Mouse (Mus musculus): ENCODE results near the gene Asrgl1.

DNA sequence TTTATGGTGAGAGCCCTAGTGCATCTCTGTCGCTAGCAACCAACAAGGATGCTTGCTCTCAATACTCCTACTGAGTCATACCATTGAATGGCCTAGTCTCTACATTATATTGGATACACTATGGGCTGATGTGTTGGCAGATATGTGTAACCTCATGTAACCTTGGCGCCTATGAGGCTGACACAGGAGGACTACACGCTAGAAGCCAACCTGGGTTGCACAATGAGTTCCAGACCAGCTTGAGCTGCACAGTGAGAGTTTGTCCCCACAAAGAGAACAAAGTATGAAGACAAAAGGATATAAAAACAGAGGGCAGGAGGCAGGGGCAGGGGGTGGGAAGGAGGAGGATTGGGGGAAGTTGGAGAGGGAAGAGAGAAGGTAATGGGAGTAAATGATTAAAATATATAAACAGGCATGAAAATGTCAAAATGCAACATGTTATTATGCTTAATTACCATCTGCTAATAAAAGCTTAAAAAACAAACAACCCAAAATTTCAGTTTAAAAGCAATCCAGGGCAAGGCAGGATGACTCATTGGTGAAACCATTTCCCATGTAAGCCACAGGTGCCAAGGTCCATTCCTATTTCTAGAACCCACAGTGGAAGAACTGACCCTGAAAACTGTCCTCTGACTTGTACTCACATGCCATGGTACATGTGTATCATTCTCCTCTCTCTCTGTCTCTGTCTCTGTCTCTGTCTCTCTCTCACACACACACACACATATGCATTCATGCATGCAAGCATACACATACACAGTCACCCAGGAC, 15.6 kb downstream of the Asrgl1 start:
- TF ChIP-seq POLR2A (IDR thresholded peaks at IDR 0.05; ENCODE audit: insufficient read depth, low read depth, low read length) (no peak), CTCF (IDR thresholded peaks at IDR 0.05) (no peak)

Data from heart, adult 2 months (tissue).